Mouse (Mus musculus) thymus, adult 2 months (tissue): Measurements from ENCODE around the gene Slc2a13. TPM values are rescaled to one million over a fixed set of nuclear protein-coding genes. Genes with fewer than 3 reads are reported as not detected.
A peak's percentile ranks its signal among the peaks of the same experiment; 100 is the strongest.

Source experiments
- DNase-seq: peaks from one replicate; pipeline ENCODE4 v3.0.0; 2021
- H3K27ac ChIP-seq: fragments of 200-500 bp; 2 replicates; pipeline ENCODE4 v1.5.1; 2012; ENCODE audit warnings: low read length, control low read depth; ENCODE audit not compliant: control insufficient read depth, insufficient read depth
- H3K27me3 ChIP-seq: fragments of 200-500 bp; 2 replicates; pipeline ENCODE4 v1.6.1; 2012; ENCODE audit warnings: mild to moderate bottlenecking, low read length, moderate library complexity, mixed read lengths; ENCODE audit not compliant: control insufficient read depth, insufficient read depth
- H3K36me3 ChIP-seq: fragments of 200-500 bp; 2 replicates; pipeline ENCODE4 v1.6.1; 2012; ENCODE audit warnings: mild to moderate bottlenecking, low read length, moderate library complexity; ENCODE audit not compliant: control insufficient read depth, insufficient read depth
- H3K4me1 ChIP-seq: fragments of 200-500 bp; replicated peaks from 2 replicates; pipeline ENCODE4 v1.6.1; 2012; ENCODE audit warnings: low read length; ENCODE audit not compliant: control insufficient read depth, insufficient read depth
- H3K4me3 ChIP-seq: fragments of 200-500 bp; 2 replicates; pipeline ENCODE4 v1.5.1; 2012; ENCODE audit warnings: mild to moderate bottlenecking, low read length, control low read depth, moderate library complexity; ENCODE audit not compliant: control insufficient read depth, insufficient read depth
- CTCF ChIP-seq: fragments of 200-500 bp; IDR thresholded peaks from 2 replicates; pipeline ENCODE4 v1.5.1; 2012; ENCODE audit warnings: mild to moderate bottlenecking, control low read depth, low read length, moderate library complexity, borderline replicate concordance; ENCODE audit not compliant: control insufficient read depth, poor library complexity, insufficient read depth; ENCODE audit errors: extremely low read depth
- POLR2A ChIP-seq: fragments of 200-500 bp; IDR thresholded peaks from 2 replicates; pipeline ENCODE4 v1.6.1; 2012; ENCODE audit warnings: mild to moderate bottlenecking, low read length, control low read depth, moderate library complexity; ENCODE audit not compliant: control insufficient read depth, poor library complexity, insufficient read depth; ENCODE audit errors: extremely low read depth
- WGBS: fragments of 180-500 bp; shearing (Covaris S2); methylation state at CpG from one replicate; pipeline ENCODE4 v1.1.7; 2018; 5-methylcytosine and 5-hydroxymethylcytosine counted together
- polyA plus RNA-seq: library from polyadenylated mRNA; depleted of rRNA; stranded (reverse); fragments of >200 nt; gene quantifications from 2 replicates; pipeline ENCODE4 v1.2.3, GENCODE M21; 2012

The Slc2a13 gene
- polyA plus RNA-seq, 1 experiment, result 0.42 TPM

DNA sequence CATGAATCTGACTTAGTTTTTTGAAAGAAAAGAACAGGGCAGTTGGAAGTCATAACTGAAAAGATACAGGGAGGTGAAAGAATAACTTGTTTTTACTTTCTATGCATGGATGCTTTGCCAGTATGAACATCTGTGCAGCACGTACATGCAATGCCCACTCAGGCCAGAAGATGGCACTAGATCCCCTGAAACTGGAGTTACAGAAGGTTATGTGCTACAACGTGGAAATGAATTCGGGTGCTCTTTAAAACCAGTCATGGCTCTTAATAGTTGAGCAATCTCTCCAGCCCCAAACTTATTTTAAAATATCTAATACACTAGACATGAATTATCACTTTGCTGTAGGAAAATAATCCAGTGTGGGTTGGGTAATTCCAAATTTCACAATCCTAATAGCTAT lies 271.7 kb downstream of the Slc2a13 start:
- Histone ChIP-seq H3K36me3 (no peaks in the 10 kb centered on the region), H3K4me1 (no peaks in the 10 kb centered on the region), H3K4me3 (no peak overlapping the region), H3K27me3 (no peaks in the 10 kb centered on the region), H3K27ac (no peak overlapping the region)
- 6% methylated on average over 3 of the region's 3 CpGs for WGBS
- DNase-seq, result peak; percentile 65
- TF ChIP-seq POLR2A (no peak), CTCF (no peak)

- TF ChIP-seq POLR2A, result no peak
- no peak for TF ChIP-seq CTCF
- H3K4me1 ChIP-seq, result no peaks in the 10 kb centered on the region
- no peak overlapping the region for H3K27ac ChIP-seq
- H3K27me3 ChIP-seq, result no peaks in the 10 kb centered on the region
- WGBS, result 90% methylated on average over 11 of the region's 11 CpGs
- DNase-seq, result no peak
- no peak overlapping the region for H3K4me3 ChIP-seq
- H3K36me3 ChIP-seq, result no peaks in the 10 kb centered on the region
Measured at GRCm38 (mm10) chr15:91299319-91299835, 273.7 kb downstream of the Slc2a13 start.

- Histone ChIP-seq H3K4me1 (no peaks in the 10 kb centered on the region), H3K27ac (no peak overlapping the region), H3K36me3 (no peaks in the 10 kb centered on the region), H3K4me3 (no peak overlapping the region), H3K27me3 (no peaks in the 10 kb centered on the region)
- TF ChIP-seq CTCF, result no peak
- no peak for TF ChIP-seq POLR2A
- no peak for DNase-seq
- 88% methylated on average over 3 of the region's 3 CpGs for WGBS
Measured at GRCm38 (mm10) chr15:91283418-91283817, 289.6 kb downstream of the Slc2a13 start.

DNA sequence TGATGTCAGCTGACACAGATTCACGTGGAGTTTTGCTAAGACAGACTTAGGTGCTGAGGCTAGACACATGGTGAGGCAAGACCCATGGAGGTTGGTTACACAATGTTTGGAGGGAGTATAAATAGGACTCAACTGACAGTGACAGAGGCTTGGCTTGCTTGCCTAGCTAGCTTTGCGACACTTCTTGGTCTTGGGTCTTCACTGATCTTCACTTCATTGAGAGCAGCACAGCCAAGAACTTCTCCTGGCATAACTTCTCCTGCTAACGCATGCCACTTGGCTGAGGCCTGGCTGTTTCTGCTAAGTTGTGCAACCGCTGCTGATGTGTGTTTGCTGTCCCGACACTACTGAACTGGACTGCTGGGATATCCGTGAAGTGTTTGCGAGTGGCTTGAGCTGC lies 290.2 kb downstream of the Slc2a13 start:
- DNase-seq, result no peak
- no peak for TF ChIP-seq POLR2A
- no peak for TF ChIP-seq CTCF

GRCm38 (mm10) chr15:91281521-91281920 lies 291.5 kb downstream of the Slc2a13 start:
- WGBS, result 94% methylated on average over 5 of the region's 5 CpGs
- no peaks in the 10 kb centered on the region for H3K4me1 ChIP-seq
- H3K4me3 ChIP-seq, result no peak overlapping the region
- no peak overlapping the region for H3K27ac ChIP-seq
- H3K36me3 ChIP-seq, result no peaks in the 10 kb centered on the region
- DNase-seq, result no peak
- no peak for TF ChIP-seq POLR2A
- no peak for TF ChIP-seq CTCF
- no peaks in the 10 kb centered on the region for H3K27me3 ChIP-seq

More for the DNA sequence above, 290.2 kb downstream of the Slc2a13 start:
- Histone ChIP-seq H3K4me3 (no peak overlapping the region), H3K36me3 (no peaks in the 10 kb centered on the region), H3K27me3 (no peaks in the 10 kb centered on the region), H3K27ac (no peak overlapping the region), H3K4me1 (no peaks in the 10 kb centered on the region)
- 89% methylated on average over 7 of the region's 7 CpGs for WGBS

- WGBS, result 99% methylated on average over 5 of the region's 5 CpGs
- TF ChIP-seq POLR2A (no peak), CTCF (no peak)
- DNase-seq, result no peak
- Histone ChIP-seq H3K4me1 (no peaks in the 10 kb centered on the region), H3K27me3 (no peaks in the 10 kb centered on the region), H3K27ac (no peak overlapping the region), H3K4me3 (no peak overlapping the region), H3K36me3 (no peaks in the 10 kb centered on the region)
Measured at GRCm38 (mm10) chr15:91279571-91279970, 293.5 kb downstream of the Slc2a13 start.

DNA sequence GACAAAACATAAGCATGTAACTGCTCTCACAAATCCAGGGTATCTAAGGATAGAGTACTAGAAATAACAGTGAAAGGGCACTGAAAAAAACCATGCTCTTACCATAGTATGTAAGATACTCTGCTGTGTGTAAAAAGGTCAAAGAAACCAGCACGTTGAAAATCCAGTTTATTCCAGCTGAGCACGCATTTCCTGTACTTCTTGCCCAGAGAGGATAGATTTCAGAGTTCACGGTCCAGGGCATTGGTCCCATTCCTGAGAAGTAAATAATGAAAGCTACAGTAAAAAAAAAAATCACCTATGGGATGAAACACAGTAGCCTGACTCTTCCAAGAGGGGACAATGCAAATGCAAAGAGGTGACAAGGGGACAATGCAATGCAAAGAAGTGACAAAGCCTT lies 297.1 kb downstream of the Slc2a13 start:
- no peak for DNase-seq
- H3K27me3 ChIP-seq, result no peaks in the 10 kb centered on the region
- H3K36me3 ChIP-seq, result no peaks in the 10 kb centered on the region
- no peak overlapping the region for H3K27ac ChIP-seq
- 86% methylated on average over 3 of the region's 3 CpGs for WGBS
- no peak for TF ChIP-seq CTCF
- TF ChIP-seq POLR2A, result no peak
- H3K4me1 ChIP-seq, result no peaks in the 10 kb centered on the region
- H3K4me3 ChIP-seq, result no peak overlapping the region
